Mouse (Mus musculus) forebrain, embryonic 16.5 days (tissue): Measurements from ENCODE around the gene Ctxn1. TPM values are rescaled to one million over a fixed set of nuclear protein-coding genes. Genes with fewer than 3 reads are reported as not detected.

ENCODE experiments used
- ATAC-seq: fragments of 200-750 bp; cut with Nextera tagmentation; 2 replicates; pipeline ENCODE4 v1.8.0; 2017; ENCODE audit warnings: mild to moderate bottlenecking, moderate library complexity
- H3K27ac ChIP-seq: fragments of 300-500 bp; sonication (generic); 2 replicates; pipeline ENCODE4 v1.5.1; 2014; ENCODE audit warnings: low read length, control low read depth
- H3K27me3 ChIP-seq: fragments of 300-500 bp; sonication (generic); replicated peaks from 2 replicates; pipeline ENCODE4 v1.6.1; 2014; ENCODE audit warnings: low read length; ENCODE audit not compliant: control insufficient read depth, insufficient read depth
- H3K36me3 ChIP-seq: fragments of 300-500 bp; sonication (generic); 2 replicates; pipeline ENCODE4 v1.6.1; 2014; ENCODE audit not compliant: control insufficient read depth, insufficient read depth
- H3K4me1 ChIP-seq: fragments of 300-500 bp; sonication (generic); replicated peaks from 2 replicates; pipeline ENCODE4 v1.6.1; 2014; ENCODE audit warnings: low read length; ENCODE audit not compliant: control insufficient read depth, insufficient read depth
- H3K4me2 ChIP-seq: fragments of 300-500 bp; sonication (generic); 2 replicates; pipeline ENCODE4 v1.6.1; 2014; ENCODE audit warnings: mild to moderate bottlenecking, low read length, control low read depth
- H3K4me3 ChIP-seq: fragments of 300-500 bp; sonication (generic); replicated peaks from 2 replicates; pipeline ENCODE4 v1.5.1; 2014; ENCODE audit warnings: mild to moderate bottlenecking, low read length, control low read depth
- H3K9ac ChIP-seq: fragments of 300-500 bp; sonication (generic); replicated peaks from 2 replicates; pipeline ENCODE4 v1.6.1; 2014; ENCODE audit warnings: low read depth, low read length, control low read depth
- H3K9me3 ChIP-seq: fragments of 300-500 bp; sonication (generic); 2 replicates; pipeline ENCODE4 v1.6.1; 2016; ENCODE audit warnings: low read length; ENCODE audit not compliant: control insufficient read depth
- WGBS: fragments of 180-500 bp; shearing (Covaris S2); extraction: QIAGEN DNeasy Blood & Tissue Kit; methylation state at CpG from one replicate; pipeline ENCODE4 v1.1.7; 2014; 5-methylcytosine and 5-hydroxymethylcytosine counted together
- polyA plus RNA-seq: library from polyadenylated mRNA; unstranded; fragments of >200 nt; fragmentation: Nextera tagmentation; extraction: Ambion mirVana; gene quantifications from 2 replicates; pipeline ENCODE4 v1.2.1, GENCODE M21; 2015

Gene Ctxn1
- polyA plus RNA-seq, 1 experiment from 2014 or later: 417 TPM

- no peaks in the 10 kb centered on the region for H3K36me3 ChIP-seq
- ATAC-seq: no peak
- no peak overlapping the region for H3K27ac ChIP-seq
- H3K9ac ChIP-seq: no peak overlapping the region
- peaks cover 3% of the 10 kb centered on the region; the same call in 1 of the 2 replicates for H3K4me1 ChIP-seq
- H3K4me2 ChIP-seq: no peak overlapping the region
- H3K27me3 ChIP-seq: 0 out of 2 replicates have a peak, but pooled peaks cover 2% of the 10 kb centered on the region
- H3K9me3 ChIP-seq: no peaks in the 10 kb centered on the region
- H3K4me3 ChIP-seq: no peak overlapping the region
Observed at GRCm38 (mm10) chr8:4222059-4222458, 37.0 kb downstream of the Ctxn1 start.

- no peak overlapping the region for H3K9ac ChIP-seq
- no peaks in the 10 kb centered on the region for H3K9me3 ChIP-seq
- no peak overlapping the region for H3K4me3 ChIP-seq
- H3K27ac ChIP-seq: no peak overlapping the region
- ATAC-seq: no peak
- H3K27me3 ChIP-seq: no peaks in the 10 kb centered on the region
- H3K4me1 ChIP-seq: peaks cover 14% of the 10 kb centered on the region
- WGBS: 89% methylated on average over 3 of the region's 3 CpGs
- peaks cover 3% of the 10 kb centered on the region; the same call in 1 of the 2 replicates for H3K36me3 ChIP-seq
- no peak overlapping the region for H3K4me2 ChIP-seq
Observed at GRCm38 (mm10) chr8:4219617-4220016, 39.5 kb downstream of the Ctxn1 start.

DNA sequence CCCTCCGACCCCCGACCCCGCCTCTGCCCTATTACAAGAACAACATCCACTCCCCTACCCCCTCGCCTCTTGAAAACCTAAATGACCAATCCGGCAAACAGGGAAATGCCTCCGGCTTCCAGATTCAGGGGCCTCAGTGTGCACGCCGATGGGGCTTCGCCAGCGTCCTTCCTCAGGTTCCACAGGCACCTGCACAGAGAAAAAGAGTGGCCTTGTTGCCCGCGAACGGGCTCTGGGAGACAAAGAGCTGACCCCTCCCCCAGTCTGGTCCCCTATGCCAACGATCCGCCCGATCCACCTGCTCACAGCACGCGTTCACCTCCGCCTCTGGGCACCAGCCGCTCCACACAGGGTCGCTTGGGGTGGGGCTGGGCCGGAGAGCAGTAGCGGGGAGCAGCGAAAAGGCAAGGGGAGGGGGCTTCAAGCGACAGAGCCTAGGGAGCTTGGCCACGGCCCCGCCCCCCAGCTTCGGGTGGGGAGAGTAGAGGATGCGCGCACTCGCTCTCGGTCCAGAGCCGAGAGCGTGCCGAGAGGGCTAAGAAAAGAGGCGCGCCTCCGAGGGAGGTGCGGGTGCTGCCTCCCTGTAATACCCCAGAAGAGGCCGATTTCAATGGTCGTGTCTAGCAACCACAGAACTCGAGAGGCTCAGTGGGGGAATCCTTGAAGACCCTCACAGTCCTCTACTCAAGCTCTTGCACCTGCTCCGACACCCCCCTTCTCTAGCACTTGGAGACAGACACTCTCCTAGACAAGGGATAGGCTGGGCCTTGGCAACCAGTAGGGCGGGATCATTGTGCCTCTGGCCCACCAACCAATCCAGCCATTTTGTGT is 42.1 kb downstream of the Ctxn1 start, which contains the start of gene Prr36:
Prr36 (minus strand) TSS at position 669 of the 831 bp plus-strand sequence.
- peak within 1 kb of the TSS; percentile 95 for H3K27ac ChIP-seq
- under 1% methylated on average over 44 of the region's 44 CpGs for WGBS
- no peaks in the 10 kb centered on the region for H3K27me3 ChIP-seq
- peak within 1 kb of the TSS; percentile 92 for H3K9ac ChIP-seq
- ATAC-seq: peak; percentile 88
- peaks cover 3% of the 10 kb centered on the region; the same call in 1 of the 2 replicates for H3K36me3 ChIP-seq
- no peaks in the 10 kb centered on the region for H3K9me3 ChIP-seq
- H3K4me3 ChIP-seq: peak within 1 kb of the TSS; percentile 83
- H3K4me1 ChIP-seq: peaks cover 35% of the 10 kb centered on the region
- H3K4me2 ChIP-seq: peak within 1 kb of the TSS; percentile 96

DNA sequence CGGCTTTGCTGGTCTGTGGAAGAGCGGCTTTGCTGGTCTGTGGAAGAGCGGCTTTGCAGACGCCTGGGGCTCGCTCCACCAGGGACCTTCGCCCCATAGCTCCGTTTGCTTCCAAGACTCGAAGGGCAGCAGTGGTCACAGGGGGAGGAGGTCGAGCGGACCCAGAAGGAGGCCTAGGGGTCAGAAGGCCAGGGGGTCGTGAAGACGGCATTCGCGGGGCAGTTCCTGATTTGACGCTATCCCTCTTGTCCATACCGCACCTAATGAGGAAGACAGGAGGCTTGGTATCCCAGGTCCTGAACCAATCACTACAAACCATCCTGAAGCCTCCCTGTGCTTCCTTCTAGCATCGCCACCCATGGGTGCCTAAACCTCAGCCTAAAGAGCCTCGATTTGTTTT is 42.8 kb downstream of the Ctxn1 start:
- Histone ChIP-seq H3K27ac (peak overlapping the region; percentile 95), H3K9me3 (no peaks in the 10 kb centered on the region), H3K9ac (peak overlapping the region; percentile 92), H3K4me2 (peak overlapping the region; percentile 96), H3K4me1 (peaks cover 35% of the 10 kb centered on the region), H3K36me3 (peaks cover 3% of the 10 kb centered on the region; the same call in 1 of the 2 replicates), H3K4me3 (peak overlapping the region; percentile 83), H3K27me3 (no peaks in the 10 kb centered on the region)
- WGBS: 4% methylated on average over 18 of the region's 18 CpGs
- ATAC-seq: peak; percentile 3; the same call in 1 of the 2 replicates

- Histone ChIP-seq H3K27me3 (no peaks in the 10 kb centered on the region), H3K9me3 (0 out of 2 replicates have a peak, but pooled peaks cover 2% of the 10 kb centered on the region), H3K4me3 (peak overlapping the region; percentile 49), H3K36me3 (peaks cover 17% of the 10 kb centered on the region), H3K4me2 (peak overlapping the region; percentile 96), H3K27ac (no peak overlapping the region), H3K9ac (peak overlapping the region; percentile 62; the same call in 1 of the 2 replicates), H3K4me1 (peaks cover 35% of the 10 kb centered on the region)
- 20% methylated on average over 33 of the region's 33 CpGs for WGBS
- no peak for ATAC-seq
Observed at GRCm38 (mm10) chr8:4214006-4214980, 44.8 kb downstream of the Ctxn1 start.

GRCm38 (mm10) chr8:4213210-4214005 is 45.7 kb downstream of the Ctxn1 start:
- peak overlapping the region; percentile 62 for H3K9ac ChIP-seq
- 8% methylated on average over 18 of the region's 18 CpGs for WGBS
- peak overlapping the region; percentile 49 for H3K4me3 ChIP-seq
- H3K27me3 ChIP-seq: no peaks in the 10 kb centered on the region
- peak overlapping the region; percentile 96 for H3K4me2 ChIP-seq
- peaks cover 35% of the 10 kb centered on the region for H3K4me1 ChIP-seq
- 0 out of 2 replicates have a peak, but pooled peaks cover 3% of the 10 kb centered on the region for H3K9me3 ChIP-seq
- peaks cover 17% of the 10 kb centered on the region for H3K36me3 ChIP-seq
- no peak overlapping the region; the same call in 1 of the 2 replicates for H3K27ac ChIP-seq
- ATAC-seq: peak; percentile 6

DNA sequence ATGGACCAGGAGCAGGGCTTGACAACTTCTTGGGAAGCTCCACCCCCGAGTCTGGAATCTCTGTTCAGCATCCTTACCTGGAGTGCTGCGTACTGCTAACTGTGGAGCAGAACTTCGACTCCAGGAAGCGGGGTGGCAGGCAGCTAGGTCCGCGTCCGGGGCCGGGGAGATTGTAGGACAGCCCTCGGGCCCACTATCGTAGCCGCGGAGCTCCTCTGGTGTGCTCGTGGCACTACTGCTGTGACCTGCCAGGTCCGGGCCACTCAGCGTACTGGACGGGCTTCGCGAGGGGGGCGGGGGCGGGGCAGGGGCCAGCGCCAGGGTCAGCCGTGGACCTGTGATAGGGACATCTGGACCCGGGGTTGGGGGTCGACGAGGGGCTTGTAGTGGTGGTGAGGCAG is 46.3 kb downstream of the Ctxn1 start:
- ATAC-seq: peak; percentile 1; the same call in 1 of the 2 replicates
- Histone ChIP-seq H3K36me3 (peaks cover 17% of the 10 kb centered on the region), H3K4me3 (peak overlapping the region; percentile 49), H3K27me3 (no peaks in the 10 kb centered on the region), H3K4me2 (peak overlapping the region; percentile 96), H3K9me3 (0 out of 2 replicates have a peak, but pooled peaks cover 3% of the 10 kb centered on the region), H3K27ac (peak overlapping the region; percentile 16; the same call in 1 of the 2 replicates), H3K4me1 (peaks cover 35% of the 10 kb centered on the region), H3K9ac (peak overlapping the region; percentile 62)
- under 1% methylated on average over 25 of the region's 25 CpGs for WGBS

GRCm38 (mm10) chr8:4211097-4211496 is 48.0 kb downstream of the Ctxn1 start:
- Histone ChIP-seq H3K9ac (no peak overlapping the region), H3K36me3 (peaks cover 19% of the 10 kb centered on the region), H3K4me2 (no peak overlapping the region), H3K27me3 (no peaks in the 10 kb centered on the region), H3K27ac (no peak overlapping the region), H3K9me3 (0 out of 2 replicates have a peak, but pooled peaks cover 3% of the 10 kb centered on the region), H3K4me1 (peaks cover 48% of the 10 kb centered on the region), H3K4me3 (no peak overlapping the region)
- 62% methylated on average over 6 of the region's 6 CpGs for WGBS
- ATAC-seq: no peak
